Mouse (Mus musculus) brown adipose tissue, adult 24 weeks (tissue): ENCODE measurements around the gene Ptcd3. TPM values are rescaled to one million over a fixed set of nuclear protein-coding genes. Genes with fewer than 3 reads are reported as not detected.
"Not testable (repeated sequence)": the region's sequence is repeated elsewhere in the genome, so short reads cannot be mapped to it uniquely, and the experiment has no call there.

ENCODE experiments used
- H3K27ac ChIP-seq: fragments of 200-500 bp; replicated peaks from 2 replicates; pipeline ENCODE4 v1.5.1; 2012; ENCODE audit warnings: low read depth, mild to moderate bottlenecking, low read length
- H3K4me1 ChIP-seq: fragments of 200-500 bp; 2 replicates; pipeline ENCODE4 v1.6.1; 2012; ENCODE audit warnings: low read length, mixed read lengths; ENCODE audit not compliant: control insufficient read depth, insufficient read depth, insufficient read length
- H3K4me3 ChIP-seq: fragments of 200-500 bp; 2 replicates; pipeline ENCODE4 v1.5.1; 2012; ENCODE audit warnings: low read depth, mild to moderate bottlenecking, low read length, moderate library complexity; ENCODE audit not compliant: insufficient read depth
- polyA plus RNA-seq: library from polyadenylated mRNA; stranded (reverse); fragments of >200 nt; gene quantifications from 2 replicates; pipeline ENCODE4 v1.2.4, GENCODE M21; 2012; ENCODE audit not compliant: missing spikeins, insufficient read depth, insufficient read length

The Ptcd3 gene
- polyA plus RNA-seq, 1 experiment, result 147 TPM

- Histone ChIP-seq H3K27ac (no peak overlapping the region), H3K4me1 (no peaks in the 10 kb centered on the region), H3K4me3 (no peak overlapping the region)
Observed at GRCm38 (mm10) chr6:71911686-71912450, 3.3 kb upstream of the Ptcd3 start.

GRCm38 (mm10) chr6:71909840-71910239, 1.3 kb upstream of the Ptcd3 start:
- H3K27ac ChIP-seq, result no peak overlapping the region

GRCm38 (mm10) chr6:71909384-71909783, 834 bp upstream of the Ptcd3 start:
- Histone ChIP-seq H3K27ac (no peak overlapping the region), H3K4me1 (no peaks in the 10 kb centered on the region)

More at GRCm38 (mm10) chr6:71909840-71910239, 1.3 kb upstream of the Ptcd3 start:
- H3K4me3 ChIP-seq, result peak overlapping the region; percentile 82; the same call in 1 of the 2 replicates
- H3K4me1 ChIP-seq, result no peaks in the 10 kb centered on the region

GRCm38 (mm10) chr6:71907702-71908235, 781 bp downstream of the Ptcd3 start:
- Histone ChIP-seq H3K4me1 (no peaks in the 10 kb centered on the region), H3K27ac (no peak overlapping the region), H3K4me3 (peak overlapping the region; percentile 83)

More at GRCm38 (mm10) chr6:71909384-71909783, 834 bp upstream of the Ptcd3 start:
- H3K4me3 ChIP-seq, result peak overlapping the region; percentile 82

GRCm38 (mm10) chr6:71893263-71893662, 15.3 kb downstream of the Ptcd3 start:
- Histone ChIP-seq H3K4me3 (no peak overlapping the region), H3K27ac (no peak overlapping the region), H3K4me1 (no peaks in the 10 kb centered on the region)

GRCm38 (mm10) chr6:71877965-71878760, 30.4 kb downstream of the Ptcd3 start:
- no peaks in the 10 kb centered on the region; the same call in 1 of the 2 replicates for H3K4me1 ChIP-seq
- H3K4me3 ChIP-seq, result no peak overlapping the region
- no peak overlapping the region for H3K27ac ChIP-seq

- H3K4me1 ChIP-seq, result no peaks in the 10 kb centered on the region
- H3K4me3 ChIP-seq, result no peak overlapping the region
- no peak overlapping the region for H3K27ac ChIP-seq
Observed at GRCm38 (mm10) chr6:71871396-71871795, 37.2 kb downstream of the Ptcd3 start.

GRCm38 (mm10) chr6:71868809-71869208, 39.7 kb downstream of the Ptcd3 start:
- no peaks in the 10 kb centered on the region for H3K4me1 ChIP-seq
- H3K4me3 ChIP-seq, result no peak overlapping the region
- H3K27ac ChIP-seq, result no peak overlapping the region

GRCm38 (mm10) chr6:71867751-71868150, 40.8 kb downstream of the Ptcd3 start:
- Histone ChIP-seq H3K4me3 (no peak overlapping the region), H3K4me1 (no peaks in the 10 kb centered on the region), H3K27ac (no peak overlapping the region)

GRCm38 (mm10) chr6:71846906-71847305, 61.6 kb downstream of the Ptcd3 start:
- H3K4me3 ChIP-seq, H3K4me1 ChIP-seq, H3K27ac ChIP-seq: not testable (repeated sequence)

GRCm38 (mm10) chr6:71840597-71841290, 67.8 kb downstream of the Ptcd3 start:
- Histone ChIP-seq H3K4me3 (no peak overlapping the region), H3K27ac (no peak overlapping the region), H3K4me1 (0 out of 2 replicates have a peak, but pooled peaks cover 2% of the 10 kb centered on the region)

- 0 out of 2 replicates have a peak, but pooled peaks cover 2% of the 10 kb centered on the region for H3K4me1 ChIP-seq
- H3K4me3 ChIP-seq, result no peak overlapping the region
- H3K27ac ChIP-seq, result no peak overlapping the region
Observed at GRCm38 (mm10) chr6:71839815-71840214, 68.7 kb downstream of the Ptcd3 start.

- no peak overlapping the region for H3K4me3 ChIP-seq
- H3K27ac ChIP-seq, result no peak overlapping the region
- H3K4me1 ChIP-seq, result 0 out of 2 replicates have a peak, but pooled peaks cover 2% of the 10 kb centered on the region
Observed at GRCm38 (mm10) chr6:71836811-71837210, 71.7 kb downstream of the Ptcd3 start.

GRCm38 (mm10) chr6:71831581-71831960, 77.0 kb downstream of the Ptcd3 start:
- Histone ChIP-seq H3K4me3 (peak overlapping the region; percentile 83), H3K4me1 (0 out of 2 replicates have a peak, but pooled peaks cover 2% of the 10 kb centered on the region), H3K27ac (peak overlapping the region; percentile 83)
